26 mouse cellular contexts compared by ENCODE assay signal in genomic region chr5:71010797-71011196, GRCm38 (mm10).
DNase-seq lines count a peak whose midpoint lies in the region; ATAC-seq and TF ChIP-seq lines count a peak whose summit lies in the region.
"Had no signal": no experiment of that assay in that cellular context is flagged by ENCODE, and none has a peak within 500 bp of the region (broad histone marks: within the 10 kb centered on the region; RNA-seq: fewer than 3 reads in every experiment).

No protein-coding gene starts in this region.

- H3K27ac ChIP-seq in forebrain, embryonic 14.5 days (ENCODE audit: low read depth, low read length) = peak overlapping the region; percentile 6; the same call in 1 of the 2 replicates
- no peak overlapping the region for H3K27ac ChIP-seq in forebrain, embryonic 12.5 days
- H3K27ac ChIP-seq in left cerebral cortex, adult 2 months = peak overlapping the region; percentile 12; the same call in 1 of the 2 replicates
- no peak overlapping the region for H3K27ac ChIP-seq in forebrain, embryonic 16.5 days (ENCODE audit: low read length)
- H3K27ac ChIP-seq: embryonic facial prominence, embryonic 10.5 days; embryonic facial prominence, embryonic 13.5 days; gastrocnemius, adult 2 months; hindbrain, embryonic 12.5 days; intestine, embryonic 15.5 days had no signal

- intact Hi-C loops in left cerebral cortex, adult 2 months (cut with DNase I) = no loop called here
- intact Hi-C loops in left cerebral cortex, postnatal 10 days (cut with DNase I) = no loop called here

- peak; percentile 50 for DNase-seq in forebrain, embryonic 14.5 days (ENCODE audit: low spot score)
- no peak for DNase-seq in left cerebral cortex, adult 2 months (ENCODE audit: extremely low spot score in 1 of 2, low spot score in 2 of 2)
- DNase-seq in left cerebral cortex, postnatal 10 days (ENCODE audit: extremely low spot score in 1 of 2, low spot score in 2 of 2) = no peak
- peak; percentile 5 for DNase-seq in Muller cell, postnatal 12 days (ENCODE audit: inconsistent ontology term)
- DNase-seq in adrenal gland, postnatal 4 days (ENCODE audit: low spot score in 2 of 2) = no peak
- DNase-seq: adrenal gland, adult 2 months; adrenal gland, postnatal 14 days; B cell, adult 2 months; cerebellum, adult 2 months; cerebellum, postnatal 10 days; cerebellum, postnatal 36 days; embryo, embryonic 11 days; gastrocnemius, adult 2 months; gastrocnemius, postnatal 14 days; kidney, adult 11 months had no signal

- no peaks in the 10 kb centered on the region for H3K36me3 ChIP-seq in forebrain, embryonic 14.5 days (ENCODE audit: control insufficient read depth, insufficient read depth, low read length)
- no peaks in the 10 kb centered on the region for H3K36me3 ChIP-seq in forebrain, embryonic 12.5 days (replicated peaks)
- no peaks in the 10 kb centered on the region for H3K36me3 ChIP-seq in forebrain, embryonic 16.5 days (ENCODE audit: control insufficient read depth, insufficient read depth)
- H3K36me3 ChIP-seq: embryonic facial prominence, embryonic 10.5 days; embryonic facial prominence, embryonic 13.5 days; G1E; hindbrain, embryonic 12.5 days; intestine, embryonic 15.5 days had no signal

- H3K27me3 ChIP-seq in forebrain, embryonic 14.5 days (replicated peaks; ENCODE audit: control insufficient read depth, insufficient read depth, low read length) = no peaks in the 10 kb centered on the region
- H3K27me3 ChIP-seq in forebrain, embryonic 12.5 days = no peaks in the 10 kb centered on the region
- H3K27me3 ChIP-seq in forebrain, embryonic 16.5 days (replicated peaks; ENCODE audit: control insufficient read depth, insufficient read depth, low read length) = no peaks in the 10 kb centered on the region
- H3K27me3 ChIP-seq: CH12.LX; embryonic facial prominence, embryonic 13.5 days; hindbrain, embryonic 12.5 days; intestine, embryonic 15.5 days had no signal

- H3K4me1 ChIP-seq in forebrain, embryonic 14.5 days (ENCODE audit: control insufficient read depth, insufficient read depth, low read length) = peaks cover 4% of the 10 kb centered on the region; the same call in 1 of the 2 replicates
- peaks cover 9% of the 10 kb centered on the region for H3K4me1 ChIP-seq in forebrain, embryonic 12.5 days
- peaks cover 14% of the 10 kb centered on the region for H3K4me1 ChIP-seq in forebrain, embryonic 16.5 days (replicated peaks; ENCODE audit: control insufficient read depth, insufficient read depth, low read length)
- H3K4me1 ChIP-seq: embryonic facial prominence, embryonic 10.5 days; embryonic facial prominence, embryonic 13.5 days; intestine, embryonic 15.5 days had no signal

- peak; percentile 56 for ATAC-seq in forebrain, embryonic 14.5 days
- ATAC-seq in forebrain, embryonic 12.5 days (ENCODE audit: low FRiP score) = no peak; the same call in 1 of the 2 replicates
- peak; percentile 37 for ATAC-seq in forebrain, embryonic 16.5 days
- ATAC-seq: hindbrain, embryonic 16.5 days; intestine, embryonic 15.5 days had no signal

- H3K9me3 ChIP-seq in forebrain, embryonic 14.5 days (replicated peaks; ENCODE audit: control insufficient read depth, low read length) = no peaks in the 10 kb centered on the region
- H3K9me3 ChIP-seq in forebrain, embryonic 12.5 days = no peaks in the 10 kb centered on the region
- H3K9me3 ChIP-seq in forebrain, embryonic 16.5 days (ENCODE audit: control insufficient read depth, low read length) = no peaks in the 10 kb centered on the region
- H3K9me3 ChIP-seq: embryonic facial prominence, embryonic 10.5 days; embryonic facial prominence, embryonic 13.5 days; G1E; hindbrain, embryonic 12.5 days; intestine, embryonic 15.5 days had no signal

- no peak for TF ChIP-seq CTCF in left cerebral cortex, adult 2 months (IDR thresholded peaks at IDR 0.05)

- 39% methylated on average over 3 of the region's 3 CpGs for WGBS in forebrain, embryonic 14.5 days
- 70% methylated on average over 3 of the region's 3 CpGs for WGBS in forebrain, embryonic 12.5 days
- 24% methylated on average over 3 of the region's 3 CpGs for WGBS in forebrain, embryonic 16.5 days

- no peak overlapping the region for H3K4me2 ChIP-seq in forebrain, embryonic 14.5 days (ENCODE audit: low read length)
- H3K4me2 ChIP-seq in forebrain, embryonic 12.5 days = no peak overlapping the region
- no peak overlapping the region; the same call in 1 of the 2 replicates for H3K4me2 ChIP-seq in forebrain, embryonic 16.5 days (ENCODE audit: low read length)
- H3K4me2 ChIP-seq: embryonic facial prominence, embryonic 13.5 days; heart, embryonic 11.5 days; hindbrain, embryonic 12.5 days; intestine, embryonic 15.5 days had no signal

- no peak overlapping the region for H3K9ac ChIP-seq in forebrain, embryonic 14.5 days (ENCODE audit: low read length)
- no peak overlapping the region for H3K9ac ChIP-seq in forebrain, embryonic 12.5 days
- no peak overlapping the region for H3K9ac ChIP-seq in forebrain, embryonic 16.5 days (replicated peaks; ENCODE audit: low read depth, low read length)
- H3K9ac ChIP-seq: embryonic facial prominence, embryonic 13.5 days; hindbrain, embryonic 12.5 days; intestine, embryonic 15.5 days had no signal

- no peak overlapping the region for H3K4me3 ChIP-seq in forebrain, embryonic 14.5 days (ENCODE audit: low read depth, low read length)
- no peak overlapping the region for H3K4me3 ChIP-seq in forebrain, embryonic 12.5 days (replicated peaks)
- H3K4me3 ChIP-seq in left cerebral cortex, adult 2 months = no peak overlapping the region
- H3K4me3 ChIP-seq in forebrain, embryonic 16.5 days (replicated peaks; ENCODE audit: low read length) = no peak overlapping the region
- H3K4me3 ChIP-seq: embryonic facial prominence, embryonic 10.5 days; embryonic facial prominence, embryonic 13.5 days; erythroblast, embryonic 14.5 days; gastrocnemius, adult 2 months; hindbrain, embryonic 12.5 days; intestine, embryonic 15.5 days had no signal

Comparison
In these comparisons a context has a peak if more than half of its experiments do, and no peak if none do; other contexts are left out.
1. H3K27ac ChIP-seq: peak in forebrain, embryonic 14.5 days (single experiment) and left cerebral cortex, adult 2 months (single experiment); none in forebrain, embryonic 12.5 days (single experiment) and forebrain, embryonic 16.5 days (single experiment).
2. DNase-seq: peak in forebrain, embryonic 14.5 days (single experiment) and Muller cell, postnatal 12 days (single experiment); none in left cerebral cortex, adult 2 months (0 of 2), left cerebral cortex, postnatal 10 days (0 of 2) and adrenal gland, postnatal 4 days (0 of 2).